Mouse (Mus musculus): ENCODE measurements around the gene Arfip1. TPM values are rescaled to one million over a fixed set of nuclear protein-coding genes. Genes with fewer than 3 reads are reported as not detected.

Gene Arfip1
- polyA plus RNA-seq, 1 experiment from 2014 or later: 24.5 TPM

DNA sequence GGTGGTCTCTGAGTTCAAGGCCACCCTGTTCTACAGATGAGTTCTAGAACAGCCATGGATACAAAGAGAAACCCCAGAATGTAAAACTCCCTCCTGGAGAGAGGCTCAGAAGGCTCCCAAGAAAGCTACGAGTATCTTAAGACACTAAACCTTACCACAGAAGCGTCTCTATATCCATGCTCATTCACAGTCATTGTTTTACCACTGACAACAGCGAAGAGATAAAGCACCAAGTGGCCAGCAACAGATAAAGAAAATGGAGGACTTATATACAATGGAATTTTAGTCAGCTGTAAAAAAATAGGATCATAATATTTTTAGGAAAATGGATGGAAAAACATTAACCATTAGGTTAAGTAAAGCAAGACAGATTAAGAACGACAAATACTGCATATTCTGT lies 77.2 kb downstream of the Arfip1 start:
- H3K36me3 ChIP-seq: peaks cover 7% of the 10 kb centered on the region; the same call in 1 of the 2 replicates
- peaks cover 19% of the 10 kb centered on the region for H3K4me1 ChIP-seq (replicated peaks)
- no peak overlapping the region for H3K4me3 ChIP-seq
- DNase-seq (ENCODE audit: low spot score): no peak
- 91% methylated on average over 4 of the region's 4 CpGs for WGBS
- H3K9me3 ChIP-seq: no peaks in the 10 kb centered on the region
- H3K27ac ChIP-seq: no peak overlapping the region
- no peaks in the 10 kb centered on the region for H3K27me3 ChIP-seq (ENCODE audit: insufficient read depth, poor library complexity, severe bottlenecking)

DNA sequence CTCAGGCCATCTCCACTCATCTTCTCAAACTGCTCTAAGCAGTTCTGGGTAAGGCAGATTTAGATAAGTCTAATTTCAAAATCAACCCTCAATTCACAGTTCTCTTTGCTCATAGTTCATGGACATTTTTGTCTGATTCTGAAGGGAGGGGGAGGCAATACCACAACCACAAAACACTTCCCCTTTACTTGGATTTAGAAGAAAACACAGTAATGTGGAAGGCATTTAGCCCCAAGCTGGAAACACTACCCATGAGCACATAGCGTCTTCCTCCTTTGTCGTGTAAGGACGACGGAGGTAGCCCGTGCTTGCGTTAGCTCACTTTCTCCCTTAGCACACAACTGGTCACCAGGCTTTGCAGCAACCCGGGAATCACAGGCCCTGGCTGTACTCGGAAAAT lies 78.1 kb downstream of the Arfip1 start:
- Histone ChIP-seq H3K4me1 (replicated peaks) (peaks cover 21% of the 10 kb centered on the region), H3K9me3 (no peaks in the 10 kb centered on the region), H3K27ac (no peak overlapping the region), H3K27me3 (ENCODE audit: insufficient read depth, poor library complexity, severe bottlenecking) (no peaks in the 10 kb centered on the region), H3K36me3 (peaks cover 7% of the 10 kb centered on the region; the same call in 1 of the 2 replicates), H3K4me3 (no peak overlapping the region)
- 91% methylated on average over 8 of the region's 8 CpGs for WGBS
- DNase-seq (ENCODE audit: low spot score): no peak

DNA sequence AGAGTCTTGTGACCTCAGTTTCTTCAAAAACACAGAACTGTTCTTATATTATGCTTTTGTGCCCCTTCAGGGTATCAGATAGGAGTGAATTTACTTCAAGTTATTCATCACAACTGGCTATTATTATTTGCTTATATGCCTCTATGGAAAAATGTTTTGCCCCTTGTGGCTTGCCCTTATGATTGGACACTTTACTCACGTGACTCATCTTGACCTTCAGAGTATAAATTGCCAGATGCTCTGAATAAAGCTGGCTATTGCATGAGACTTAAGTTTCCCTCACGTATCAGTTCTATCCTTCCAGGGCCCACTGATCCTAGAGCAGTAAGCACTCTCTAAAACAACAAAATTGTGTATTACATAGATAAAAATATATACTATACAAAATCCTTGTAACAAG lies 80.3 kb downstream of the Arfip1 start:
- 85% methylated on average over 2 of the region's 2 CpGs for WGBS

DNA sequence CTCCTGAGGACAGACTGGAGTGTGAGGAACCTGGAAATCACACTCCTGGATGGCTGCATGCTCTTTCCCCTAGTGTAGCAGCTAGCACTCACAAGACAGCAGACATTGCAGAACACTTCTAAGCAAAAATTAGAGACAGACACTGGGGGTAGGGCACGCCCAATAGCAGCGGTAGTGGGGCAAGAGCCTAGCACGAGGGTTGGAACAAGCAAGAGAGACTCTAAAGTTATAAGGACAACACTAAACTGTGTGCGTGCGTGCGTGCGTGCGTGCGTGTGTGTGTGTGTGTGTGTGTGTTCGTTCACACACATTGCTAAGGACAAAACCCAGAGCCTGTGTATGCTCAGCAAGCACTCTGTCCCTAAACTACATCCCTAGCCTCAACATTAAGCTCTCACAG lies 81.9 kb downstream of the Arfip1 start:
- H3K9me3 ChIP-seq: no peaks in the 10 kb centered on the region
- H3K4me1 ChIP-seq (replicated peaks): peaks cover 21% of the 10 kb centered on the region
- 75% methylated on average over 10 of the region's 10 CpGs for WGBS
- no peak for DNase-seq (ENCODE audit: low spot score)
- peaks cover 12% of the 10 kb centered on the region; the same call in 1 of the 2 replicates for H3K36me3 ChIP-seq
- H3K27me3 ChIP-seq (ENCODE audit: insufficient read depth, poor library complexity, severe bottlenecking): no peaks in the 10 kb centered on the region
- no peak overlapping the region for H3K4me3 ChIP-seq
- peak overlapping the region; percentile 50 for H3K27ac ChIP-seq

More for the DNA sequence above, 80.3 kb downstream of the Arfip1 start:
- no peaks in the 10 kb centered on the region for H3K9me3 ChIP-seq
- H3K36me3 ChIP-seq: peaks cover 7% of the 10 kb centered on the region; the same call in 1 of the 2 replicates
- DNase-seq (ENCODE audit: low spot score): no peak
- no peak overlapping the region for H3K27ac ChIP-seq
- no peaks in the 10 kb centered on the region for H3K27me3 ChIP-seq (ENCODE audit: insufficient read depth, poor library complexity, severe bottlenecking)
- H3K4me1 ChIP-seq (replicated peaks): peaks cover 21% of the 10 kb centered on the region
- H3K4me3 ChIP-seq: no peak overlapping the region

DNA sequence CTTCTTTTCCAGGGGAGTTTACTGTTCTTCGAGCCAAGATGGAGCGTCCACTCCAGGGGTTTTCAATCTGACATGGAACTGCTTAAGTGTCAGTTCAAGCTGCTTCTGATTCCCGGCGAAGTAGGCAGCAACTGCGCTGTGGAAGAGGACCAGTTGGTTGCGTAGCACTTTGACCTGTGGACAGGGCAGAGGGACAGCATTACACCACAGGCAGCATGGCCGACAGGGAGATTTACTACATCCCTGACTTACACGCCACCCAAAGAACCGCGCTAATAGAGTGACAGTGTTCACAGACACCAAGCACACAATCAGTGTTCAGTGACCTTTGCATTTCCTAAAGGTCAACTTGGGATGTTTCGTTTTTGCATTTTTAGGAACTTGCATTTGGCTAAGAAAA lies 84.7 kb downstream of the Arfip1 start:
- Histone ChIP-seq H3K27ac (no peak overlapping the region), H3K4me3 (no peak overlapping the region), H3K9me3 (no peaks in the 10 kb centered on the region), H3K4me1 (replicated peaks) (peaks cover 21% of the 10 kb centered on the region), H3K36me3 (peaks cover 13% of the 10 kb centered on the region), H3K27me3 (ENCODE audit: insufficient read depth, poor library complexity, severe bottlenecking) (no peaks in the 10 kb centered on the region)
- DNase-seq (ENCODE audit: low spot score): no peak
- 79% methylated on average over 11 of the region's 11 CpGs for WGBS

DNA sequence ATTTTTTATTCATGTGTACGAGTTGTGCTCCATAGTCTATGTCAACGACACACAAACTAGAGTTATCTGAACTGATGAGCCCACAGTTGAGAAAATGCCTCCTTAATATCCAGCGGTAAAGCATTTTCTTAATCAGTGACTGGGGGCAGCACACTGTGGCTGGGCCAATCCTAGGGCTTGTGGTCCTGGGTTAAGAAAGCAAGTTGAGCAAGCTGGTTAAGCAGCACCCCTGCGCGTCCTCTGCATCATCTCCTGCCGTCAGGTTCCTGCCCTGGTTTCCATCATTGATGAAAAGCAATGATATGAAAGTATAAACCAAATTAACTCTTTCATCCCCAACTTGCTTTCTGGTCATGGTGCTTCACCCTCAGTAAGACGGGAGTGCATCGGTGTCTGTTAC lies 89.8 kb downstream of the Arfip1 start:
- no peak overlapping the region for H3K4me3 ChIP-seq
- H3K4me1 ChIP-seq (replicated peaks): peaks cover 25% of the 10 kb centered on the region
- DNase-seq (ENCODE audit: low spot score): no peak
- H3K27me3 ChIP-seq (ENCODE audit: insufficient read depth, poor library complexity, severe bottlenecking): no peaks in the 10 kb centered on the region
- 95% methylated on average over 8 of the region's 8 CpGs for WGBS
- H3K36me3 ChIP-seq: peaks cover 15% of the 10 kb centered on the region
- no peaks in the 10 kb centered on the region for H3K9me3 ChIP-seq
- H3K27ac ChIP-seq: no peak overlapping the region

DNA sequence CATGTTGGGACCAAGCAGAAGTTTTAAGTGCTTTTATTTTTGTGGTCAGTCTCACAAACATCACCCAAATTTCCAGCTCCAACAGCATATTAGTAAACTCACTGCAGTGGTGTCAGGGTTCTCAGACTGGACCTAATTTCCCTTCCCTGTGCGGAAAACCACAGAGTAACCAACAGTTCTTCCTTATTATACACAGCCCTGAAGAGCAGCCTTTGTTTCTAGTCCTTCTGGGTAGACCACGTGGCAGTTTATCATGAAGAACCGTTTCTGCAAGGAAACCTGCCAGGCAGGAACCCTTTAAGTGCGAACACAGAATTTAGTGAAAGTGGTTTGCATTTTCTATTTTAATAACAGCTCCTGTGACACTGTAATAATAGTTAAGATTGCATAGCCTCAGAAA lies 90.3 kb downstream of the Arfip1 start:
- no peak overlapping the region for H3K27ac ChIP-seq
- H3K4me3 ChIP-seq: no peak overlapping the region
- no peaks in the 10 kb centered on the region for H3K9me3 ChIP-seq
- peaks cover 15% of the 10 kb centered on the region for H3K36me3 ChIP-seq
- H3K4me1 ChIP-seq (replicated peaks): peaks cover 30% of the 10 kb centered on the region
- DNase-seq (ENCODE audit: low spot score): no peak
- 89% methylated on average over 4 of the region's 4 CpGs for WGBS
- no peaks in the 10 kb centered on the region for H3K27me3 ChIP-seq (ENCODE audit: insufficient read depth, poor library complexity, severe bottlenecking)

DNA sequence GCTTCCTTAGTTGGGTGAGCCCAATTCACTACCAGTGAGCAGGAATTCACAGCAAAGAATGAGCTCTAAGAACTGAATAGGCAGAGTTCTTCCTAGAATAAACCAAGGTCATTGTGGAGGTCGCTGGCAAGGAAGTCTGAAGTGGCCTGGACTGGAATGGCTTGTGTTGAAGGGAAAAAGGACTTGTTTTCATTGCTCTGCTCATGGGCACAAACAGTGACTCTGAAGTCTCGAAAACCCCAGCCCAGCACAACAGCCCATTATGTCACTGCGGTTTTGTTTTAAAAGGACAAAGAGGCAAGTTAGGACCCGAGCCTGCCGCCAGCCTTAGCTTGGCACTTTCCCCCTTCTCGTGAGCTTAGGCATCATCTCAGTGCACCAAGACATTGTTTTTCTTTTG lies 93.7 kb downstream of the Arfip1 start:
- H3K27ac ChIP-seq: peak overlapping the region; percentile 58; the same call in 1 of the 2 replicates
- H3K36me3 ChIP-seq: peaks cover 9% of the 10 kb centered on the region
- DNase-seq (ENCODE audit: low spot score): no peak
- 35% methylated on average over 6 of the region's 6 CpGs for WGBS
- peaks cover 31% of the 10 kb centered on the region for H3K4me1 ChIP-seq (replicated peaks)
- no peaks in the 10 kb centered on the region for H3K27me3 ChIP-seq (ENCODE audit: insufficient read depth, poor library complexity, severe bottlenecking)
- no peak overlapping the region for H3K4me3 ChIP-seq
- no peaks in the 10 kb centered on the region for H3K9me3 ChIP-seq

DNA sequence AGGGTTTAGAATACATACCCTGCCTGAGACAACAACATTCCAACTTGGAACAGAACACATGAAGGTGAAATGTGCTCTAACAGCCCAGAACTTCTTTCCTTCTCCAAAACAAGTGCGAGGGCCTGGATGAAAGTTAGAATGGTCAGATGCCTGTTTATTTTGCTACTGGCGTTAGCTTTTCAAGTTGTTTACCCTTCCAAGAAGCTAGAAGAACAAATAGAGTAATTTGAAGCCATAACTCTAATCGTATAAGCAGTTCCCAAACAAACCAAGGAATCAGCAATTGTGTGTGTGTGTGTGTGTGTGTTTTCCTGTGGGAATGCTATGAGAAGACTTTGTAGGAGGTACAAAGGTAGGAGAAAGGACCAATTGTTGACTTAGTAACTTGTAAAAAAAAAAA lies 97.5 kb downstream of the Arfip1 start:
- H3K4me1 ChIP-seq (replicated peaks): peaks cover 48% of the 10 kb centered on the region
- H3K4me3 ChIP-seq: no peak overlapping the region
- no peaks in the 10 kb centered on the region for H3K36me3 ChIP-seq
- no peaks in the 10 kb centered on the region for H3K9me3 ChIP-seq
- DNase-seq (ENCODE audit: low spot score): no peak
- peaks cover 32% of the 10 kb centered on the region for H3K27me3 ChIP-seq (ENCODE audit: insufficient read depth, poor library complexity, severe bottlenecking)
- WGBS: 71% methylated on average over 3 of the region's 3 CpGs
- no peak overlapping the region for H3K27ac ChIP-seq

DNA sequence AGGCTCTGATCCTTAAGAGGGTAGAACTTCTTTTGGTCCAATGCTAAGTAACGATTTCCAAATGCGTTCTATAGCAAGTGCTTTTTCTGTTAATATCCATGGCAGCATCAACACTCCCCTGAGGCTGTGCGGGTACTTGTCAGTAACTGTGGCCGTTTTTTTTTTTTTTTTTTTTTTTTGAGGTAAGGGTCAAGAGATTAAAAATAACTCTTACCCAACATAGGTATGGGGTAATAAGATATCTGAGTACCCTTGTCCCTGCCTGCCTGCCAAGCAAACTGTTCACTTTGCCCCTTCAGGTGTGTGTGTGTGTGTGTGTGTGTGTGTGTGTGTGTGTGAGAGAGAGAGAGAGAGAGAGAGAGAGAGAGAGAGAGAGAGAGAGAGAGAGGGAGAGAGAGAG lies 98.1 kb downstream of the Arfip1 start:
- Histone ChIP-seq H3K9me3 (no peaks in the 10 kb centered on the region), H3K4me1 (replicated peaks) (peaks cover 48% of the 10 kb centered on the region), H3K27ac (no peak overlapping the region), H3K4me3 (no peak overlapping the region), H3K27me3 (ENCODE audit: insufficient read depth, poor library complexity, severe bottlenecking) (peaks cover 38% of the 10 kb centered on the region), H3K36me3 (no peaks in the 10 kb centered on the region)
- DNase-seq (ENCODE audit: low spot score): no peak
- 71% methylated on average over 4 of the region's 4 CpGs for WGBS

DNA sequence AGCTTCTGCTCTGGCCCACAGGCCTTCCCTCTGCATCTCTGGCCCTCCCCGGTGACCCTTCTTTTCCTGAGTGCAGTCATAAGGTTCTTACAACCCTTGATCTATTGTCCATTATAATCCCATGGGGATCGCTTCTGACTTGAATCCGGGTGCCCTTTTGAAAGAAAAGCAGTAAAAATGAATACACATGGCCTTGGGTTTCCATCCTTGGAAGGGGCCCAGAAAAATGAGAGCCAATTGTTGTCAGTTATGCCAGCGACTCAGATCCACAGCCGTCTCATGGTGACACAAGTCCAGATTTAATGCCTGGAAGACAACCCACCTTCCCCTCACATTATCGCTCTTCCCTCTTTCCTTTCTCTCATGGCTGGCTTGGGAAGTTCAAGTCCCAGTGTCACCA lies 100.3 kb downstream of the Arfip1 start:
- 65% methylated on average over 6 of the region's 6 CpGs for WGBS
- DNase-seq (ENCODE audit: low spot score): no peak
- peaks cover 60% of the 10 kb centered on the region for H3K27me3 ChIP-seq (ENCODE audit: insufficient read depth, poor library complexity, severe bottlenecking)

DNA sequence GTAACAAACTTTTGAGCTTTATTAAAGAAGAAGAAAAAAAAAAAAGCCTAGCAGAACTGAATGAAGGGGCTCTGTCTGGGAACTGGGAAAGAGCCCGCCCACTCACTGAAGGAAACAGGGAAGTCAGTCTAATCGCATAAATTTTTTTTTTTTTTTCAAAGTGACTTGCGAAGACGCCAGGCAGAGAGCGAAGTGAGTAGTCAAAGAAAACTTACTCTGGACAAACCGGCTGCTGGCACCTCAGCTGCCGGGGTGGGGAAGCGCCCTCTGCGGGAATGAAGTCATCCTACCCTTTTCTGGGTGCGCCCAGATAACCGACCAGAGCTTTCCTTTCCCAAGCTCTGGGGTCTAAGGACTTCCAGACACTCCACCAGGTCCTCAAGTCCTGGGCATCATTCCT lies 101.3 kb downstream of the Arfip1 start:
- Histone ChIP-seq H3K4me3 (peak overlapping the region; percentile 77), H3K27me3 (ENCODE audit: insufficient read depth, poor library complexity, severe bottlenecking) (peaks cover 70% of the 10 kb centered on the region)

More for the DNA sequence above, 100.3 kb downstream of the Arfip1 start:
- no peaks in the 10 kb centered on the region for H3K9me3 ChIP-seq
- no peak overlapping the region for H3K4me3 ChIP-seq
- no peaks in the 10 kb centered on the region for H3K36me3 ChIP-seq
- H3K27ac ChIP-seq: no peak overlapping the region
- peaks cover 43% of the 10 kb centered on the region for H3K4me1 ChIP-seq (replicated peaks)

DNA sequence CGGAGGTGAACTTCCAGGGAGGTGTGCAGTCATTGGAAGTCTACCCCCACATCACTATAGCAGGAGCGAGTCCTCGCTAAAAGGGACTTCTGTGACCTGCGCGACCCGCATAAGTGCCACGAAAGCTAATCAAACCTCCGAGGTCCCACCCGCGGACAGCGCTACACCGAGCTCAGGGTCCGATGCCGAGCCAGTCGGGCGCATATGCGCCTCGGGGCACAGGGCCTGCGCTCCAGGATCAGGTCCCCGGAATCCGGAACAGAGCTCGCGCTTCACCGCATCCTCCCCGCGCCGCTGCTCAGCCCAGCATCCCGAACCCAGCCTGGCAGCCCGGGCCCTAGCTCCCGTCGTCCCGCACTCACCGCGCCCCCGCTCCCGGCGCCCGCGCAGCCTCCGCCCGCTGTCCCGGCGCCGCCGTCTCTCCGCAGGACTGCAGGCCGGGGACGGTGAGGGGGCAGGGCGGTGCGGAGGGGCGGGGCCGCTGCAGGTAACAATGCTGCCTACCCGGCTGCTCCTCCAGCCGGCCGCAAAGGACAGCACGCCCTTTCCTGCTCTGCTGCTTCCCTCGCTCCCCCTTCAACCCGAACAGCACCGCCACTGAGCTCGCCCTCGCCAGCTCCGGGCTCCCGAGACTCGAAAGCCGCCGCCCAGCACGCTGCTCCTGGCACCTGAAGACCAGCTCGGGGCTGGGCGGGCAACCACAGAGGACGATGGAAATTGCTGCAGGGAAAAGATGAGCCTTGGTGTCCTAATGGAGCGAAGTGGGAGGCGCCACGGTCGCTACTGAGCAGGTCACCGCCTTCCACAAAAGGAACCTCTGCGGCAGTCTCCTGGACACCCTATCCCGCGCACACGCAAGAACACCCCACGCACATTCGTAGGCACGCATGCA lies 102.2 kb downstream of the Arfip1 start, which contains the start of gene Fhdc1:
Fhdc1 (minus strand) TSS at position 424 of the 892 bp plus-strand sequence.
- Histone ChIP-seq H3K27me3 (ENCODE audit: insufficient read depth, poor library complexity, severe bottlenecking) (peaks cover 78% of the 10 kb centered on the region), H3K9me3 (no peaks in the 10 kb centered on the region), H3K4me1 (replicated peaks) (peaks cover 42% of the 10 kb centered on the region), H3K27ac (peak within 1 kb of the TSS; percentile 84), H3K36me3 (no peaks in the 10 kb centered on the region), H3K4me3 (peak within 1 kb of the TSS; percentile 77)
- under 1% methylated on average over 82 of the region's 82 CpGs for WGBS
- peak; percentile 71 for DNase-seq (ENCODE audit: low spot score)

More for the DNA sequence above, 101.3 kb downstream of the Arfip1 start:
- peak; percentile 50 for DNase-seq (ENCODE audit: low spot score)
- WGBS: 2% methylated on average over 11 of the region's 11 CpGs
- H3K4me1 ChIP-seq (replicated peaks): peaks cover 42% of the 10 kb centered on the region
- H3K36me3 ChIP-seq: no peaks in the 10 kb centered on the region
- H3K27ac ChIP-seq: no peak overlapping the region
- no peaks in the 10 kb centered on the region for H3K9me3 ChIP-seq

Data from hindbrain, embryonic 10.5 days (tissue).